Mouse (Mus musculus): ENCODE data around the gene Rpl27a.

DNA sequence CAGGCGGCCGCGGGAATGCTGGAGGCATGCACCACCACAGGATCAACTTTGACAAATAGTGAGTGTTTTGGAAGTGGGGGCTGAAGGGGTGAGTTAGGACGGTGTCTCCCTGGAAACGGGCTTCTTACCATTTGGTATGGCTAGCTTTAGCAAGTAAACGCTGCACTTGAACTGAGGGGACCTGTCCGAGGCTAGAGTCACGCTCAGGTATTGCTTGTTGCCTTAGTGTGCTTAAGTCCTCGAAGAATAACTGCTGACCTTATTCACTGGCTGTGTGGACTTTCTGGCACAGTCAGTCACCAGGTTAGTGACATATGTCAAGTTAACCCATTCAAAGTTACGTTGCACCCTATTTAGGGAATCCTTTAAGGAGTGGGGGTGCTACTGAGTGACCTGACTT is 989 bp downstream of the Rpl27a start:
- TF ChIP-seq CTCF (IDR thresholded peaks at IDR 0.05) (no peak), EP300 (IDR thresholded peaks at IDR 0.05) (no peak)

All from lung, postnatal 0 days (tissue).